Mouse (Mus musculus): ENCODE data around the gene Lexm.

GRCm38 (mm10) chr4:106634086-106634479, 17.0 kb upstream of the Lexm start:
- TF ChIP-seq EP300 (IDR thresholded peaks at IDR 0.05), result no peak
- TF ChIP-seq CTCF (IDR thresholded peaks at IDR 0.05), result no peak

All from lung, postnatal 0 days (tissue).